Mouse (Mus musculus): ENCODE measurements around the gene Rnf24. TPM values are rescaled to one million over a fixed set of nuclear protein-coding genes. Genes with fewer than 3 reads are reported as not detected.
"Not testable (repeated sequence)": the region's sequence is repeated elsewhere in the genome, so short reads cannot be mapped to it uniquely, and the experiment has no call there.

The Rnf24 gene
- polyA plus RNA-seq, 1 experiment from 2014 or later = 4.4 TPM

- H3K9ac ChIP-seq = no peak overlapping the region
- H3K4me1 ChIP-seq = no peaks in the 10 kb centered on the region
- no peaks in the 10 kb centered on the region for H3K9me3 ChIP-seq
- no peak overlapping the region for H3K4me3 ChIP-seq
- no peak for ATAC-seq (ENCODE audit: borderline replicate concordance, extremely low read depth, low FRiP score, low TSS enrichment)
- H3K36me3 ChIP-seq = no peaks in the 10 kb centered on the region
- no peak overlapping the region for H3K4me2 ChIP-seq
- H3K27me3 ChIP-seq = no peaks in the 10 kb centered on the region
- H3K27ac ChIP-seq = no peak overlapping the region
- 77% methylated on average over 3 of the region's 3 CpGs for WGBS
These were observed 22.1 kb downstream of the Rnf24 start for GRCm38 (mm10) chr2:131330548-131330947.

DNA sequence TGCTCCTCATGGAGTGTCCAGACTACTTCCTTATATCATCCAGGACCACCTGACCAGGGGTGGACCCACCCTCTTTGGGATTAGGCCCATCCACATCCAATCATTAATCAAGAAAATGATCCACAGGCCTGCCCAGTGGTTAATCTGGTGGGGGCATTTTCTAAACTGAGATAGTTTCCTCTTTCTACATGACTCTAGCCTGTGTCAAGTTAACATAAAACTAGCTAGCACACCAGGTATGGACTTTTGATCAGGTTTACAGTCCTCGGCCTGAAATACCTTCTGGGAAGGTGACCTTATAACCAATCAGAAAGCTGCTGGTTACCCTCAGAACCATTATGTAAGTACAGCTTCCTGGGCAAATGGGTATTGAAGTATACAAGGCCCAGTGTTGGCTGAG lies 23.7 kb downstream of the Rnf24 start:
- no peak overlapping the region for H3K4me3 ChIP-seq

DNA sequence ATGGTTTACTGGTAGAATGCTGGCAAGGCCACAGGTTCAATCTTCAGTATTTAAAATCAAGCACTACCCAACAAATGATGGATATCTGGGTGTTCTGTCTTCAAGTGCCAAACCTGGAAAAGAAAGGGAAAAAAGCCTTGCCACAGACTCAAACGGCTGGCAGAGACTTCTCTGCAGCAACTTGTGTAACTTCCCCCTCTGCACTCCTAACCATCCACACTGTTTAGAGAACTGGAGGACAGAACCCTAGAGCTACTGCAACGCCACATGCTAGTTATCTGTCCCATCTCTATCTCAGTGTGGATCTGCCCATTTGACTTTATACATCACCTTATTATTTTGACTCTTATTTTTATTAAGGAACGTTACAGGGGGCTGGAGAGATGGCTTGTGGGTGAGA lies 26.6 kb downstream of the Rnf24 start:
- H3K27ac ChIP-seq = no peak overlapping the region
- H3K4me3 ChIP-seq = no peak overlapping the region
- no peak for ATAC-seq (ENCODE audit: borderline replicate concordance, extremely low read depth, low FRiP score, low TSS enrichment)
- H3K4me1 ChIP-seq = peaks cover 4% of the 10 kb centered on the region; the same call in 1 of the 2 replicates
- H3K27me3 ChIP-seq = no peaks in the 10 kb centered on the region
- 41% methylated on average over 3 of the region's 3 CpGs for WGBS
- H3K4me2 ChIP-seq = no peak overlapping the region
- no peak overlapping the region for H3K9ac ChIP-seq
- no peaks in the 10 kb centered on the region for H3K36me3 ChIP-seq
- H3K9me3 ChIP-seq = no peaks in the 10 kb centered on the region

More for the DNA sequence above, 23.7 kb downstream of the Rnf24 start:
- Histone ChIP-seq H3K4me1 (no peaks in the 10 kb centered on the region), H3K9me3 (no peaks in the 10 kb centered on the region), H3K27ac (no peak overlapping the region), H3K9ac (no peak overlapping the region), H3K27me3 (no peaks in the 10 kb centered on the region), H3K4me2 (no peak overlapping the region), H3K36me3 (no peaks in the 10 kb centered on the region)
- 92% methylated on average over 1 of the region's 1 CpGs for whole genome bisulfite sequencing
- ATAC-seq (ENCODE audit: borderline replicate concordance, extremely low read depth, low FRiP score, low TSS enrichment) = no peak

GRCm38 (mm10) chr2:131323675-131324074 lies 29.0 kb downstream of the Rnf24 start:
- Histone ChIP-seq H3K27me3 (no peaks in the 10 kb centered on the region), H3K4me1 (peaks cover 5% of the 10 kb centered on the region; the same call in 1 of the 2 replicates), H3K4me2 (no peak overlapping the region), H3K9ac (no peak overlapping the region), H3K4me3 (no peak overlapping the region), H3K36me3 (no peaks in the 10 kb centered on the region), H3K27ac (no peak overlapping the region), H3K9me3 (no peaks in the 10 kb centered on the region)
- ATAC-seq (ENCODE audit: borderline replicate concordance, extremely low read depth, low FRiP score, low TSS enrichment) = no peak
- 36% methylated on average over 1 of the region's 1 CpGs for WGBS

- ATAC-seq (ENCODE audit: borderline replicate concordance, extremely low read depth, low FRiP score, low TSS enrichment) = peak; percentile 86; the same call in 1 of the 2 replicates
- H3K4me1 ChIP-seq, H3K9ac ChIP-seq, H3K36me3 ChIP-seq, H3K4me3 ChIP-seq, H3K27me3 ChIP-seq, H3K9me3 ChIP-seq: not testable (repeated sequence)
- peak overlapping the region; percentile 64; the same call in 1 of the 2 replicates for H3K27ac ChIP-seq
- H3K4me2 ChIP-seq = peak overlapping the region; percentile 15
- WGBS = 19% methylated on average over 3 of the region's 3 CpGs
These were observed 31.5 kb downstream of the Rnf24 start for GRCm38 (mm10) chr2:131321192-131321591.

DNA sequence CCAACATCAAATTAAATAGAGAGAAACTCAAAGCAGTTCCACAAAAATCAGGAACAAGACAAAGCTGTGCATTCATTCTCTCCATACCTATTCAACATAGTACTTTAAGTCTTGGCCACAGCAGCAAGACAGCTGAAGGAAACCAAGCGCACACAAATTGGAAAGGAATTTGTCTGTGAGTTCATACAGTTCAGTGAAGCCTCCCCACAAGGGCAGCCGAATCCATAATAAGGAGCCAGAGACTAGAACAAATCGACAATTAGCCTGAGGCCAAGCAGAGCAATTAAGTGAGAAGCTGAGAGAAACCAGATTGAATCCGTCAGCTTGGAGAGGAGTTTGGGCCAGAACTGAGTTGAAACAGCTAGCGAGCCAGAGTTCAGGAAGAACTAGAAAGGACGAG lies 33.3 kb downstream of the Rnf24 start:
- H3K9ac ChIP-seq = no peak overlapping the region
- 87% methylated on average over 6 of the region's 6 CpGs for WGBS
- H3K4me1 ChIP-seq = peaks cover 5% of the 10 kb centered on the region; the same call in 1 of the 2 replicates
- no peaks in the 10 kb centered on the region for H3K9me3 ChIP-seq
- H3K36me3 ChIP-seq = no peaks in the 10 kb centered on the region
- H3K27ac ChIP-seq = no peak overlapping the region
- no peak overlapping the region for H3K4me3 ChIP-seq
- no peaks in the 10 kb centered on the region for H3K27me3 ChIP-seq
- no peak for ATAC-seq (ENCODE audit: borderline replicate concordance, extremely low read depth, low FRiP score, low TSS enrichment)
- H3K4me2 ChIP-seq = no peak overlapping the region

DNA sequence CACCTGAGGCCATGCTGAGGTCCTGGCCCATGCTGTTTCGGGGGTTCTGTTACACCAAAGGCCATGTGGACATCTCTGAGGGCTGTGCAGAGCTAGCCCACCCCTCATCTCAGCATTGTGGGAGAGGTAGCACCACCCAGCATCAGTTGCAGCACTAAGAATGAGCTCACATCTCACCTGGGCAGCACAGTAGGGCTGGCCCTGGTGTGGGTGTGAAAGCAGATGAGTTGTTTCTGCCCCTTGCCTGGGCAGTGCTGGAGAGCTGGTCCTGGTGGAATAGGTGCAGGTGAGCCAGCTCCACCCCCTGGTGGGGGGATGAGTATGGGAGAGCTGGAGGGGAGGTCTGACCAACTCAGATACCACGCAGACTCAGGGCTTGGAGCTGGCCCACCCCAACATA lies 36.5 kb downstream of the Rnf24 start:
- H3K27ac ChIP-seq = no peak overlapping the region
- H3K9me3 ChIP-seq = no peaks in the 10 kb centered on the region
- no peak overlapping the region for H3K4me3 ChIP-seq
- peaks cover 3% of the 10 kb centered on the region; the same call in 1 of the 2 replicates for H3K4me1 ChIP-seq
- ATAC-seq (ENCODE audit: borderline replicate concordance, extremely low read depth, low FRiP score, low TSS enrichment) = no peak
- H3K4me2 ChIP-seq = no peak overlapping the region
- H3K27me3 ChIP-seq = no peaks in the 10 kb centered on the region
- 91% methylated on average over 2 of the region's 2 CpGs for WGBS
- no peaks in the 10 kb centered on the region for H3K36me3 ChIP-seq
- H3K9ac ChIP-seq = no peak overlapping the region

- no peak for ATAC-seq (ENCODE audit: borderline replicate concordance, extremely low read depth, low FRiP score, low TSS enrichment)
These were observed 43.4 kb downstream of the Rnf24 start for GRCm38 (mm10) chr2:131309296-131309695.

DNA sequence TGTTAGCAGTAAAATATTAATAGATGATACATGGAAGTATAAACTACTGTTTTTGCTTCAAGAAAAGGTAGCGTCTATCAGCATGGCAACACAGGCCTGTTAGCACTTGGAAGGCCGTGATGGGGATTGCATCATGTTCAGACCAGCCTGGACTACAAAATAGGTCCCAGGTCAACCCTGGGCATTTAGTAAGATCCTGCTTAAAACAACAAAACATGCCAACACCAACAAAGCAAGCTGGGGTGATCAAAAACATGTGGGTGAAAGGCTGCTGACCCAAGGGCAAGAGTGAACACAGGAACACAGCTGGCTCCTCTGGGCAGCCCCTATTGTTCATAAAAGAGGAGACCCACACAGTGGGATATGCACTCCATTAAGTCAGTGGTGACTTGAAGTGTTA lies 44.9 kb downstream of the Rnf24 start:
- 75% methylated on average over 2 of the region's 2 CpGs for WGBS
- H3K4me2 ChIP-seq = no peak overlapping the region
- no peaks in the 10 kb centered on the region for H3K4me1 ChIP-seq
- H3K9me3 ChIP-seq = no peaks in the 10 kb centered on the region
- H3K27me3 ChIP-seq = no peaks in the 10 kb centered on the region
- no peak overlapping the region for H3K9ac ChIP-seq
- no peak overlapping the region for H3K27ac ChIP-seq
- H3K36me3 ChIP-seq = peaks cover 5% of the 10 kb centered on the region; the same call in 1 of the 2 replicates
- no peak overlapping the region for H3K4me3 ChIP-seq
- ATAC-seq (ENCODE audit: borderline replicate concordance, extremely low read depth, low FRiP score, low TSS enrichment) = no peak

More at GRCm38 (mm10) chr2:131309296-131309695, 43.4 kb downstream of the Rnf24 start:
- H3K4me1 ChIP-seq = no peaks in the 10 kb centered on the region
- WGBS = 49% methylated on average over 6 of the region's 6 CpGs
- no peak overlapping the region for H3K4me2 ChIP-seq
- no peak overlapping the region for H3K4me3 ChIP-seq
- H3K27me3 ChIP-seq = no peaks in the 10 kb centered on the region
- H3K9me3 ChIP-seq = no peaks in the 10 kb centered on the region
- no peaks in the 10 kb centered on the region for H3K36me3 ChIP-seq
- H3K9ac ChIP-seq = no peak overlapping the region
- H3K27ac ChIP-seq = no peak overlapping the region

DNA sequence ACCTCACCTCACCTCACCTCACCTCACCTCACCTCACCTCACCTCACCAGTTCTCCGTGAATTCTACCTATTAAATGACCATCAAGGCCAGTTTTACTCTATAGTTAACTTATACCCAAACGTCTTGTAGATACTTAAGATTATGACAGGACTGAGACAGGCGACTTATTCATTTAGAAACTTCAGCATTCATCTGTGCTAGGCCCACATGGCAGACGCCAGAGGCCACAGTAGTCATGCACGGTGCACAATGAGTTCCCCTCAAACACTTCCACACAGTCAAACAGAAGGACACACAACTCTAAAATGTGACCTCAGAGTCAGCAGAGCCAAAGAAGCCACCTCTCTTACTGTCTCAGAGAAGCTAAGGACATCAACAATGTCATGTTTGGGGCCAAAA lies 45.3 kb downstream of the Rnf24 start:
- 81% methylated on average over 5 of the region's 5 CpGs for WGBS
- Histone ChIP-seq H3K4me2 (no peak overlapping the region), H3K27ac (no peak overlapping the region), H3K9ac (no peak overlapping the region), H3K27me3 (no peaks in the 10 kb centered on the region), H3K4me1 (no peaks in the 10 kb centered on the region), H3K9me3 (no peaks in the 10 kb centered on the region), H3K36me3 (peaks cover 8% of the 10 kb centered on the region; the same call in 1 of the 2 replicates), H3K4me3 (no peak overlapping the region)
- ATAC-seq (ENCODE audit: borderline replicate concordance, extremely low read depth, low FRiP score, low TSS enrichment) = no peak

GRCm38 (mm10) chr2:131305226-131305625 lies 47.5 kb downstream of the Rnf24 start:
- not testable (repeated sequence) for H3K27me3 ChIP-seq; H3K36me3 ChIP-seq; H3K4me3 ChIP-seq; H3K9ac ChIP-seq; H3K4me1 ChIP-seq; ATAC-seq (ENCODE audit: borderline replicate concordance, extremely low read depth, low FRiP score, low TSS enrichment); H3K9me3 ChIP-seq; H3K4me2 ChIP-seq; H3K27ac ChIP-seq
- WGBS = 87% methylated on average over 1 of the region's 1 CpGs

GRCm38 (mm10) chr2:131304497-131304896 lies 48.2 kb downstream of the Rnf24 start:
- WGBS = 70% methylated on average over 9 of the region's 9 CpGs
- ATAC-seq (ENCODE audit: borderline replicate concordance, extremely low read depth, low FRiP score, low TSS enrichment) = no peak
- Histone ChIP-seq H3K4me2 (no peak overlapping the region), H3K9ac (no peak overlapping the region), H3K27ac (no peak overlapping the region), H3K9me3 (no peaks in the 10 kb centered on the region), H3K4me1 (no peaks in the 10 kb centered on the region), H3K4me3 (no peak overlapping the region), H3K36me3 (peaks cover 8% of the 10 kb centered on the region; the same call in 1 of the 2 replicates), H3K27me3 (no peaks in the 10 kb centered on the region)

DNA sequence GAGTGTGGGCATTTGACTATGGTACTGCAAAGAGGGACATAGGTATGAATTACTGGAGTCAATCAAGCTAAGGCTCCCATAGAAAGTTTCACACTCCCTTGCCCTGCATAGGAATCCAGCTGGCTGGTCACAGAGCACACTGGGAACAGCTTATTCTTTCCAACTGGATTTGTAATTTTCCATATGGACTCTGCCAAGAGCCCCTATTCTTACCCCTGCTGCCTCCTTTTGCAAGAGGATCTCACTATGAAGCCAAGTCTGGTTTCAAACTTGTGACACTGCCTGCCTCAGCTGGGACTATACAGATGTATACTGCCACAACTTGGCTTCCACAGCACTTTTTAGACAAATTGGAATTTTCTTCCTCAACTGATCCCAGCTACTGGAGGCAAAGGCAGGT lies 51.1 kb downstream of the Rnf24 start:
- no peak overlapping the region for H3K4me3 ChIP-seq
- no peaks in the 10 kb centered on the region for H3K4me1 ChIP-seq
- H3K36me3 ChIP-seq = peaks cover 28% of the 10 kb centered on the region
- no peak for ATAC-seq (ENCODE audit: borderline replicate concordance, extremely low read depth, low FRiP score, low TSS enrichment)
- no peak overlapping the region for H3K4me2 ChIP-seq
- H3K27ac ChIP-seq = no peak overlapping the region
- H3K9ac ChIP-seq = no peak overlapping the region
- H3K27me3 ChIP-seq = no peaks in the 10 kb centered on the region
- no peaks in the 10 kb centered on the region for H3K9me3 ChIP-seq
